Mouse (Mus musculus) ovary, postnatal 10 days (tissue): ENCODE measurements around the gene Tmem51.
"Not testable (repeated sequence)": the region's sequence is repeated elsewhere in the genome, so short reads cannot be mapped to it uniquely, and the experiment has no call there.

ENCODE experiments used
- DNase-seq: peaks from one replicate; pipeline ENCODE4 v3.0.0; 2022; ENCODE audit warnings: low spot score

Tmem51 gene

GRCm38 (mm10) chr4:142059113-142059840 is 24.8 kb downstream of the Tmem51 start:
- DNase-seq, result no peak

GRCm38 (mm10) chr4:142057529-142058216 is 26.4 kb downstream of the Tmem51 start:
- DNase-seq, result no peak

GRCm38 (mm10) chr4:142055600-142055999 is 28.5 kb downstream of the Tmem51 start:
- no peak for DNase-seq

- DNase-seq, result no peak
Measured at GRCm38 (mm10) chr4:142054580-142054979, 29.5 kb downstream of the Tmem51 start.

GRCm38 (mm10) chr4:142053661-142054448 is 30.2 kb downstream of the Tmem51 start:
- no peak for DNase-seq

- no peak for DNase-seq
Measured at GRCm38 (mm10) chr4:142053261-142053660, 30.8 kb downstream of the Tmem51 start.

- no peak for DNase-seq
Measured at GRCm38 (mm10) chr4:142052391-142053132, 31.5 kb downstream of the Tmem51 start.

GRCm38 (mm10) chr4:142051883-142052282 is 32.2 kb downstream of the Tmem51 start:
- not testable (repeated sequence) for DNase-seq

GRCm38 (mm10) chr4:142049963-142050362 is 34.1 kb downstream of the Tmem51 start:
- no peak for DNase-seq

GRCm38 (mm10) chr4:142048391-142048790 is 35.7 kb downstream of the Tmem51 start:
- no peak for DNase-seq

- no peak for DNase-seq
Measured at GRCm38 (mm10) chr4:142047005-142047404, 37.1 kb downstream of the Tmem51 start.

- DNase-seq, result no peak
Measured at GRCm38 (mm10) chr4:142046496-142046895, 37.6 kb downstream of the Tmem51 start.

- DNase-seq, result no peak
Measured at GRCm38 (mm10) chr4:142045595-142046163, 38.4 kb downstream of the Tmem51 start.

GRCm38 (mm10) chr4:142044452-142044851 is 39.7 kb downstream of the Tmem51 start:
- no peak for DNase-seq

- DNase-seq, result no peak
Measured at GRCm38 (mm10) chr4:142039662-142040353, 44.3 kb downstream of the Tmem51 start.

GRCm38 (mm10) chr4:142037897-142038296 is 46.2 kb downstream of the Tmem51 start:
- no peak for DNase-seq

GRCm38 (mm10) chr4:142028533-142028932 is 55.6 kb downstream of the Tmem51 start:
- DNase-seq, result no peak

GRCm38 (mm10) chr4:142026965-142027364 is 57.1 kb downstream of the Tmem51 start:
- DNase-seq, result no peak

GRCm38 (mm10) chr4:142024536-142024935 is 59.6 kb downstream of the Tmem51 start:
- no peak for DNase-seq

- DNase-seq, result no peak
Measured at GRCm38 (mm10) chr4:142023166-142023565, 60.9 kb downstream of the Tmem51 start.

GRCm38 (mm10) chr4:142017686-142018085 is 66.4 kb downstream of the Tmem51 start:
- no peak for DNase-seq
